Mouse (Mus musculus) bone marrow, adult 2 months (tissue): ENCODE data around the gene Lrp1. TPM values are rescaled to one million over a fixed set of nuclear protein-coding genes. Genes with fewer than 3 reads are reported as not detected.

Source experiments
- H3K27ac ChIP-seq: fragments of 200-500 bp; 2 replicates; pipeline ENCODE4 v1.5.1; 2012; ENCODE audit warnings: low read depth, mild to moderate bottlenecking, control low read depth, inconsistent platforms, low read length; ENCODE audit not compliant: control insufficient read depth, poor library complexity, insufficient read depth
- H3K4me1 ChIP-seq: fragments of 200-500 bp; 2 replicates; pipeline ENCODE4 v1.6.1; 2011; ENCODE audit warnings: low read length; ENCODE audit not compliant: control insufficient read depth, insufficient read depth
- H3K4me3 ChIP-seq: fragments of 200-500 bp; replicated peaks from 2 replicates; pipeline ENCODE3; 2011; ENCODE audit warnings: mild to moderate bottlenecking, low read depth, low read length, control low read depth; ENCODE audit not compliant: control insufficient read depth
- CTCF ChIP-seq: fragments of 200-500 bp; IDR thresholded peaks from 2 replicates; pipeline ENCODE4 v1.5.1; 2011; ENCODE audit warnings: low read length, control low read depth; ENCODE audit not compliant: control insufficient read depth, insufficient read depth
- POLR2A ChIP-seq: fragments of 200-500 bp; IDR thresholded peaks from 2 replicates; pipeline ENCODE4 v1.6.1; 2011; ENCODE audit warnings: low read depth, mild to moderate bottlenecking, control low read depth, low read length, borderline replicate concordance; ENCODE audit not compliant: control insufficient read depth
- WGBS: fragments of 180-500 bp; shearing (Covaris S2); methylation state at CpG from one replicate; pipeline ENCODE4 v1.1.7; 2018; 5-methylcytosine and 5-hydroxymethylcytosine counted together
- polyA plus RNA-seq: library from polyadenylated mRNA; stranded (reverse); fragments of >200 nt; gene quantifications from 2 replicates; pipeline ENCODE4 v1.2.4, GENCODE M21; 2011; ENCODE audit warnings: low replicate concordance; ENCODE audit not compliant: missing spikeins, insufficient read depth, insufficient read length

Gene Lrp1
- polyA plus RNA-seq, result 23.5 and 48.3 TPM in 2 replicates

DNA sequence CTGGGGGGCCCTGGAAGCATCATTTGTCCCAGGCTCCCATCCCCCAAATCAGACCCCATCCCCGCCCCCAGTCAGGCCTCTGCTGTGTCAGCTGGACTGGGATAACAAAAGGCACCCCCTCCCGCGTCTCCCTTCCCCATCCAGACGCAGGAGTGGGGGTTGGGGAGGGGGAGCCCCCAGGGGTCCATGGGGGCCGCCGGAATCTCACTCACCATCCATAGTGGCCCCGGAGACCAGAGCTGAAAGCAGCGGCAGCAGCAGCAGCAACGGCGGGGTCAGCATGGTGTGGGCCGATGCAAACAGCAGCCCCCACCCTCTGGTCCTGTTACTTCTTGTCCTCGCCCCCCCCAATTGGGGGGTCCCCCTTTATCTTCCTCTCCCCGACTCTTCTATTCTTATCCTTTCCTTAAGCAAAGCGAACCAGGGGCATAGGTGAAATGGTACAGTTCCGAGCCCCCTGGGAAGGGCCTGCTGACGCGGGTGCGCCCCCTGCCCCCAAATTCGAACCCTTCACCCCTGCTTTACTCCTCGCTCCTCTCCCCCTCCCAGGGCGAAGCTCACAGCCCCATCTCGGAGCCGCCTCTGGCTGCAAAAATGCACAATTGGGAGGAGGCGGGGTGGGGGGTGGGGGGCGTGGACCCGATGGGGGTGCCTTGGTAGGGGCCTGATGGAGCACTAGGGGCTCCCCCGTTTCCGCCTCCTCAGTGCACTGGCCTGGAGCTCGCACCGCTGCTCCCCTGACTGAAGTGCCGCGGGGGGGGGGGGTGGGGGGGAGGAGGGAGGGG is at the start of gene Lrp1:
Lrp1 (minus strand) TSS at position 743 of the 785 bp plus-strand sequence.
- no peak for TF ChIP-seq CTCF
- TF ChIP-seq POLR2A, result no peak
- 15% methylated on average over 26 of the region's 32 CpGs for WGBS
- peak within 1 kb of the TSS; percentile 71 for H3K27ac ChIP-seq
- peak within 1 kb of the TSS; percentile 64 for H3K4me3 ChIP-seq
- no peaks in the 10 kb centered on the region for H3K4me1 ChIP-seq

DNA sequence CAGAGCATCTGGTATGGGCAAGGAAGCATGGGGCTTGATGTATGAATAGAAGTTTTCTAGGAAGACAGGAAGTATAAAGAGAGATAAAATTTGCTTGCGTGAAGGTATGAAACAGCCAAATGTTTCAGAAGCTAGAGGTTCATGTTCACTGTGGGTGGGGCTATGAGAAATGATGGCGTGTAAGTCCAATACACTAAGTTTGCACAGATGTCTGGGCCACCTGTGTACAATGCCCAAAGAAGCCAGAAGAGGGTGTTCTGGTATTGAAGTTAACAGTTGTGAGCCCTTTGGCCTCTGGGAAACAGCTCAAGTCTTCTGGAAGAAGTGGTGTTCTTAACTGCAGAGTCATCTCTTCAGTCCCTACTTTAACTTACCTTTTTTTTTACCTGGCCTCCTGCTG is 49.2 kb upstream of the Lrp1 start:
- no peaks in the 10 kb centered on the region; the same call in 1 of the 2 replicates for H3K4me1 ChIP-seq
- no peak overlapping the region for H3K4me3 ChIP-seq
- 56% methylated on average over 2 of the region's 2 CpGs for WGBS
- H3K27ac ChIP-seq, result no peak overlapping the region
- no peak for TF ChIP-seq CTCF

DNA sequence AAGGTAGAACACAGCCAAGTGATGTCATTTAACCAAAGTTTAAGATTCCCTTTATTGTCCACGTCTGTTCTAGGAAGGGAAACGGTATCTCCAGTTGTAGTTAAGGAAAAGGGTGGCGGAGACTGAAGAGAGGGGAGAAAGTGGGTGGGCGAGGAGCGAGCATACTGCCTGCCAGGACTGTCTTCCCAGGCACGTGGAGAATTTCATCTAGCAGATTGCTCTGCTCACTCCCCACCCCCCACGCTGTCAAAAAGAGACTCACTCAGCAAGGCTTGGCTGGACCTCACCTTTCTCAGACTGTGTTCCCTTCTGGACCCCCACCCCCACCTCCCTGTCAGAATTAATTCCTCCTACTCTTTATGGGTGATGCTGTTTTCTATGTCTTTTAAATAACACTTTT is 48.2 kb upstream of the Lrp1 start:
- H3K4me3 ChIP-seq, result no peak overlapping the region

DNA sequence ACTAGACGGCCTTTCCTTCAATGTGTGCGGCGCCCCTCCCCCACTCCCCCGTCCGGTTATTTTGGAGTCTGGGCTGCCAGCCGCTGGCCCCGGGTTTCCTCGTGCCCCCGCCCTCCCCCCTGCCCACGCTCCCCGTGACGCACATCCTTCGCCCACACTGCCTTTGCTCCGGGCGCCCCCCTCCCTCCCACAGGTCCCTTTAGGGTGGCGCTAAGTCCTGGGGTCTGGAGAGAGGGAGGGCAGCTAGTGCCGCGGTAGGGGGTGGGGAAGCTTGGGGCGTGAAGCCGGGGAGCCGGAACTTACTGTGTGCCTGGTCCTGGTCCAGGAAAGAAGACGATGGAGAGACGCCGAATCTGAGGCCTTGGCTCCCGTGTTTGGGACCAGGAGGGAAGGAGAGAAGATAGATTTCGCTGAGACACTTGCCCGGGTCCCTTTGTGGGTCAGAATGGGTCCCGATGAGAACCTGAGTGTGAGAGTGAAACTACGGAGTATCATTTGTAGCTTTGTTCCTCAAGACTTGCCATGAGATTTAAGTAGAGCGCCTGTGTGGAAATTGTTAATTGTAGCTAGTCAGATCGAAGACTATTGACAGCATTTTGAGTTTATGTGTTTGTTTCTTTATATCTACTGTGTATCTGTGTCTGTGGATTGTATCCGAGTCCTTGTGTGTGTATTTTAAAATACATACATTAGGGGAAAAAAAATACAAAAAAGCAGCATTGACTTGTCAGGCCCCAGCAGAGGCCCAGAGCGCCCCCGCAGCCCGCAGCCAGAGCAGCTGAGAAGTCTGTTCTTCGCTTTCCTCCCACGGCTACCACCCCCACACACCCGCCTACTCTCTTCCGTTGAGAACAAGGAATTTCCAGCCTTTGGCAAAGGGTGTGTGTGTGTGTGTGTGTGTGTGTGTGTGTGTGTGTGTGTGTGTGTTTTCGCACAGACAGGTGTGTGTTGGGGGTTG is 47.4 kb upstream of the Lrp1 start, which contains the start of gene Nab2:
Nab2 (minus strand) TSS at position 476 of the 958 bp plus-strand sequence.
- Histone ChIP-seq H3K4me1 (no peaks in the 10 kb centered on the region; the same call in 1 of the 2 replicates), H3K27ac (peak within 1 kb of the TSS; percentile 70), H3K4me3 (peak within 1 kb of the TSS; percentile 63)
- TF ChIP-seq CTCF (no peak), POLR2A (no peak; the same call in 1 of the 2 replicates)
- WGBS, result 2% methylated on average over 40 of the region's 40 CpGs

More for the DNA sequence above, 48.2 kb upstream of the Lrp1 start:
- no peak for TF ChIP-seq CTCF
- TF ChIP-seq POLR2A, result no peak
- 39% methylated on average over 7 of the region's 7 CpGs for WGBS
- Histone ChIP-seq H3K27ac (no peak overlapping the region; the same call in 1 of the 2 replicates), H3K4me1 (no peaks in the 10 kb centered on the region; the same call in 1 of the 2 replicates)

DNA sequence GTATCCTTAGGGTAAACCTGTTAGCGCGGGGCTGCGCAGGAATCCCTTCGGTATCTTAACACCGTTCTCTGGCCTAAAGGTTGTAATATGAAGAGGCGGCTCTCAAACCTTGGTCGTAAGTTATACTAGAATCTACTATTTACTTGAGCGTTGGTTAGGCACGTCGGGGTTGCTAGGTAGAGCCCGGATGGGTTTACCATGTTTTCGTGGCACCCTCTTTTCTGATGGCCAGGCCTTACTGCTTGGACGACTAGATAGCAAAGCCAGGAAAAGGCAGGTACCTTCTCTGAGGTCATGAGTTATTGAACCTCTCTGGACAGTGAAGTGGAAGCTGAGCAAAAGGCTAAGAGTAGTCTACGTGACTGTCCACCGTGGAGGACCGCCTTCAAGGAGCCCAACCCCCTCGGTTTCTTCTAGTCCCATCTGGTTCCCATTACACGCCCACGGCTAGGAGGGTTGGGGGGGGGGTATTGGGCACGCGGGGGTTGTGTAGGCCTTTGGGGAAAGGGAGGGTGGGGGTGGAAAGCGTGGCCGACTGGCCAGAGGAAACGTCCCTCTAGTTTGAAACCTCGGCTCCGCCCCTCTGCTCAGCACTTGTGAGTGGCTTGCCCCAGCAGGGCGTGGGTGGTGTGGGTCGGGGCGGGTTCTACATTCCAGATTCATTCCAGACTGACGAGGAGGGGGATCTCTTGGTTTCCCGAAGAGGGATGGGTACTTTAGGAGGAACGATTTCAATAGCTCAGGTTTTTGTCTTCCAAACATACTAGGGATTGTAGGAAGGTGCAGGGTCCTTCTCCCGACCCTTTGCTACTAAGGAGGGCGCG is 46.5 kb upstream of the Lrp1 start:
- Histone ChIP-seq H3K4me3 (peak overlapping the region; percentile 63), H3K27ac (peak overlapping the region; percentile 70), H3K4me1 (no peaks in the 10 kb centered on the region; the same call in 1 of the 2 replicates)
- WGBS, result under 1% methylated on average over 35 of the region's 35 CpGs
- TF ChIP-seq POLR2A (peak; percentile 22; the same call in 1 of the 2 replicates), CTCF (no peak)

DNA sequence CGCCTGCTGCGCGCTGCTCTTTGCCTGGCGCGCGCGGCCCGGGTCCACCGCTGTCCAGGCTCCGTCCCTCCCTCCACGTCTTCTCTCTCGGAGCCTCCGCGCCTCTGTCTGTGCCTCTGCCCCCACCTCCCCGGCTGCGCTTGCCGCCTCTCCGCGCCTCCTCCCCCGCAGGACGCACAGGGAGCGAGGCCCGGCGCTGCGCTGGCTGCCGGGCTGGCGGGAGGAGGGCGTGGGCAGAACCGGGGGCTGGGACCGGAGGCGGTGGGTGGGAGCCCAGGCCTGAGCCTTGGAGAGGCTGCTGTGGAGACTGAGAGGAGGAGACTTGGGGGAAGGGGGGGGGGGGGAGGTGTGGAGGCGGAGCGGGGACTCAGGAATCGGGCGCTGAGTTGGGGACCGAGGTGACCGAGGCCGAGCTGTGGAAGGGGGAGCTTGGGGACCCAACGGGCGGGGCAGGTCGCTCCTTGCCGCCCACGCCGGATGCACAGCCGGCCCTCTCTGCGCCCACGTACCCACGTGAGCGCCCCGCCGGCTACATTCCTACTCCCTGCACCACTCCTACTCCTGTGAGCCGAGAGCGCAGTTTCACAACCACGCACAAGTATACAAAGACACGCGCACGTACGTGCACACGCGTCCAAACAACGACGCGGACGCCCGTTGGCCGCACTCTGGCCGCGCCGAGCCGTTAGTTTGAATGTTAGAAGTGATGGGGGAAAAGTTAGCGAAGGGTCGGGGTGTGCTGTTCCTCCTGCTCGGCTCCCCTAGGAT is 45.7 kb upstream of the Lrp1 start, which contains the start of gene Nemp1:
Nemp1 (plus strand) TSS at position 401 of the 768 bp plus-strand sequence.
- Histone ChIP-seq H3K4me1 (no peaks in the 10 kb centered on the region; the same call in 1 of the 2 replicates), H3K4me3 (peak within 1 kb of the TSS; percentile 63), H3K27ac (peak within 1 kb of the TSS; percentile 70)
- WGBS, result under 1% methylated on average over 71 of the region's 73 CpGs
- TF ChIP-seq POLR2A (peak; percentile 31; the same call in 1 of the 2 replicates), CTCF (no peak)
